Mouse (Mus musculus) heart, embryonic 13.5 days (tissue): ENCODE data around the gene Mrs2. TPM values are rescaled to one million over a fixed set of nuclear protein-coding genes. Genes with fewer than 3 reads are reported as not detected.

Source experiments
- ATAC-seq: fragments of 200-750 bp; cut with Nextera tagmentation; 2 replicates; pipeline ENCODE4 v1.8.0; 2017; ENCODE audit warnings: moderate TSS enrichment; ENCODE audit not compliant: insufficient number of reproducible peaks, low FRiP score, low TSS enrichment; ENCODE audit errors: extremely low read depth
- H3K27ac ChIP-seq: fragments of 300-500 bp; sonication (generic); replicated peaks from 2 replicates; pipeline ENCODE4 v1.5.1; 2015; ENCODE audit warnings: moderate library complexity, mild to moderate bottlenecking, inconsistent platforms
- H3K27me3 ChIP-seq: fragments of 300-500 bp; sonication (generic); replicated peaks from 2 replicates; pipeline ENCODE4 v1.6.1; 2015; ENCODE audit warnings: mild to moderate bottlenecking, inconsistent platforms
- H3K36me3 ChIP-seq: fragments of 300-500 bp; sonication (generic); 2 replicates; pipeline ENCODE4 v1.6.1; 2015; ENCODE audit warnings: mild to moderate bottlenecking, inconsistent platforms
- H3K4me1 ChIP-seq: fragments of 300-500 bp; sonication (generic); 2 replicates; pipeline ENCODE4 v1.6.1; 2015; ENCODE audit warnings: inconsistent platforms
- H3K4me2 ChIP-seq: fragments of 300-500 bp; sonication (generic); 2 replicates; pipeline ENCODE4 v1.6.1; 2015; ENCODE audit warnings: inconsistent platforms, mild to moderate bottlenecking, moderate library complexity
- H3K4me3 ChIP-seq: fragments of 300-500 bp; sonication (generic); 2 replicates; pipeline ENCODE4 v1.5.1; 2015; ENCODE audit warnings: moderate library complexity, mild to moderate bottlenecking, inconsistent platforms
- H3K9ac ChIP-seq: fragments of 300-500 bp; sonication (generic); 2 replicates; pipeline ENCODE4 v1.6.1; 2015; ENCODE audit warnings: inconsistent platforms, mild to moderate bottlenecking, moderate library complexity
- H3K9me3 ChIP-seq: fragments of 300-500 bp; sonication (generic); 2 replicates; pipeline ENCODE4 v1.6.1; 2016; ENCODE audit warnings: inconsistent platforms
- WGBS: fragments of 180-500 bp; shearing (Covaris S2); methylation state at CpG from one replicate; pipeline ENCODE4 v1.1.7; 2015; ENCODE audit warnings: mixed read lengths; 5-methylcytosine and 5-hydroxymethylcytosine counted together
- polyA plus RNA-seq: library from polyadenylated mRNA; unstranded; fragments of >200 nt; fragmentation: Nextera tagmentation; extraction: Ambion mirVana; gene quantifications from 2 replicates; pipeline ENCODE4 v1.2.1, GENCODE M21; 2015

Mrs2 gene
- 14.4 and 14.9 TPM in 2 replicates for polyA plus RNA-seq

- Histone ChIP-seq H3K4me2 (peak within 1 kb of the TSS; percentile 86), H3K9me3 (no peaks in the 10 kb centered on the region), H3K4me3 (peak within 1 kb of the TSS; percentile 80), H3K36me3 (peaks cover 15% of the 10 kb centered on the region), H3K4me1 (peaks cover 21% of the 10 kb centered on the region), H3K27ac (peak within 1 kb of the TSS; percentile 87), H3K27me3 (no peaks in the 10 kb centered on the region), H3K9ac (peak within 1 kb of the TSS; percentile 97)
- WGBS: under 1% methylated on average over 83 of the region's 84 CpGs
- peak; percentile 78 for ATAC-seq
Measured at GRCm38 (mm10) chr13:25019793-25020539, at the start of gene Mrs2. TSS of gene Mrs2 (minus strand) at chr13:25020379.

GRCm38 (mm10) chr13:25069765-25070164 lies 49.6 kb upstream of the Mrs2 start:
- Histone ChIP-seq H3K4me3 (no peak overlapping the region), H3K27ac (no peak overlapping the region), H3K27me3 (no peaks in the 10 kb centered on the region), H3K4me2 (no peak overlapping the region), H3K9me3 (no peaks in the 10 kb centered on the region), H3K36me3 (no peaks in the 10 kb centered on the region), H3K9ac (no peak overlapping the region), H3K4me1 (no peaks in the 10 kb centered on the region)
- no peak for ATAC-seq
- WGBS: 77% methylated on average over 4 of the region's 4 CpGs

GRCm38 (mm10) chr13:25067183-25067582 lies 47.0 kb upstream of the Mrs2 start:
- Histone ChIP-seq H3K27ac (no peak overlapping the region), H3K4me1 (no peaks in the 10 kb centered on the region), H3K9me3 (no peaks in the 10 kb centered on the region), H3K9ac (no peak overlapping the region), H3K36me3 (no peaks in the 10 kb centered on the region), H3K4me2 (no peak overlapping the region), H3K4me3 (no peak overlapping the region), H3K27me3 (no peaks in the 10 kb centered on the region)
- no peak for ATAC-seq
- WGBS: 78% methylated on average over 4 of the region's 4 CpGs

GRCm38 (mm10) chr13:25066659-25067058 lies 46.5 kb upstream of the Mrs2 start:
- no peak overlapping the region for H3K9ac ChIP-seq
- no peaks in the 10 kb centered on the region for H3K4me1 ChIP-seq
- H3K4me3 ChIP-seq: no peak overlapping the region
- ATAC-seq: no peak
- H3K27ac ChIP-seq: no peak overlapping the region
- 89% methylated on average over 2 of the region's 2 CpGs for WGBS
- no peak overlapping the region for H3K4me2 ChIP-seq
- H3K27me3 ChIP-seq: no peaks in the 10 kb centered on the region
- H3K9me3 ChIP-seq: no peaks in the 10 kb centered on the region
- no peaks in the 10 kb centered on the region for H3K36me3 ChIP-seq

- peak; percentile 25; the same call in 1 of the 2 replicates for ATAC-seq
- H3K27ac ChIP-seq: no peak within 1 kb of the TSS
- peaks cover 16% of the 10 kb centered on the region for H3K4me1 ChIP-seq
- no peaks in the 10 kb centered on the region for H3K36me3 ChIP-seq
- 4% methylated on average over 63 of the region's 63 CpGs for WGBS
- peak within 1 kb of the TSS; percentile 62 for H3K4me3 ChIP-seq
- peaks cover 9% of the 10 kb centered on the region for H3K9me3 ChIP-seq
- peak within 1 kb of the TSS; percentile 64 for H3K9ac ChIP-seq
- peaks cover 45% of the 10 kb centered on the region for H3K27me3 ChIP-seq
- H3K4me2 ChIP-seq: peak within 1 kb of the TSS; percentile 97
Measured at GRCm38 (mm10) chr13:25055873-25056667, 35.9 kb upstream of the Mrs2 start, which contains the start of gene Dcdc2a. TSS of gene Dcdc2a (plus strand) at chr13:25056004.

GRCm38 (mm10) chr13:25055111-25055554 lies 35.0 kb upstream of the Mrs2 start:
- Histone ChIP-seq H3K9ac (peak overlapping the region; percentile 64), H3K27me3 (peaks cover 45% of the 10 kb centered on the region), H3K4me3 (peak overlapping the region; percentile 62), H3K9me3 (peaks cover 16% of the 10 kb centered on the region), H3K27ac (no peak overlapping the region), H3K36me3 (no peaks in the 10 kb centered on the region), H3K4me1 (peaks cover 16% of the 10 kb centered on the region), H3K4me2 (peak overlapping the region; percentile 97)
- ATAC-seq: peak; percentile 58; the same call in 1 of the 2 replicates
- WGBS: under 1% methylated on average over 33 of the region's 35 CpGs

GRCm38 (mm10) chr13:25052671-25053070 lies 32.5 kb upstream of the Mrs2 start:
- ATAC-seq: no peak
- Histone ChIP-seq H3K9ac (no peak overlapping the region), H3K4me1 (peaks cover 16% of the 10 kb centered on the region), H3K4me2 (no peak overlapping the region), H3K4me3 (no peak overlapping the region), H3K27me3 (peaks cover 41% of the 10 kb centered on the region), H3K27ac (no peak overlapping the region), H3K36me3 (no peaks in the 10 kb centered on the region), H3K9me3 (peaks cover 28% of the 10 kb centered on the region)
- 77% methylated on average over 5 of the region's 5 CpGs for WGBS

GRCm38 (mm10) chr13:25039488-25039887 lies 19.3 kb upstream of the Mrs2 start:
- WGBS: 57% methylated on average over 2 of the region's 2 CpGs
- Histone ChIP-seq H3K4me3 (no peak overlapping the region), H3K36me3 (no peaks in the 10 kb centered on the region), H3K27ac (no peak overlapping the region), H3K9me3 (no peaks in the 10 kb centered on the region), H3K4me2 (no peak overlapping the region), H3K9ac (no peak overlapping the region), H3K4me1 (no peaks in the 10 kb centered on the region), H3K27me3 (no peaks in the 10 kb centered on the region)
- ATAC-seq: no peak

- H3K36me3 ChIP-seq: no peaks in the 10 kb centered on the region
- WGBS: 68% methylated on average over 3 of the region's 3 CpGs
- ATAC-seq: no peak
Measured at GRCm38 (mm10) chr13:25027114-25027425, 6.9 kb upstream of the Mrs2 start.

GRCm38 (mm10) chr13:25026409-25027113 lies 6.4 kb upstream of the Mrs2 start:
- WGBS: 82% methylated on average over 6 of the region's 6 CpGs

More at GRCm38 (mm10) chr13:25027114-25027425, 6.9 kb upstream of the Mrs2 start:
- Histone ChIP-seq H3K4me2 (no peak overlapping the region), H3K27ac (no peak overlapping the region), H3K9me3 (no peaks in the 10 kb centered on the region), H3K4me3 (no peak overlapping the region), H3K9ac (no peak overlapping the region), H3K4me1 (peaks cover 3% of the 10 kb centered on the region; the same call in 1 of the 2 replicates), H3K27me3 (no peaks in the 10 kb centered on the region)

GRCm38 (mm10) chr13:25024655-25025054 lies 4.5 kb upstream of the Mrs2 start:
- Histone ChIP-seq H3K4me1 (peaks cover 8% of the 10 kb centered on the region), H3K27me3 (no peaks in the 10 kb centered on the region), H3K4me2 (no peak overlapping the region), H3K36me3 (no peaks in the 10 kb centered on the region), H3K9me3 (no peaks in the 10 kb centered on the region), H3K27ac (no peak overlapping the region), H3K9ac (no peak overlapping the region), H3K4me3 (no peak overlapping the region)
- ATAC-seq: no peak
- WGBS: 35% methylated on average over 2 of the region's 2 CpGs

More at GRCm38 (mm10) chr13:25026409-25027113, 6.4 kb upstream of the Mrs2 start:
- no peaks in the 10 kb centered on the region for H3K36me3 ChIP-seq
- H3K4me2 ChIP-seq: no peak overlapping the region
- no peak overlapping the region for H3K4me3 ChIP-seq
- H3K27me3 ChIP-seq: no peaks in the 10 kb centered on the region
- H3K9me3 ChIP-seq: no peaks in the 10 kb centered on the region
- no peak overlapping the region for H3K9ac ChIP-seq
- H3K27ac ChIP-seq: no peak overlapping the region
- ATAC-seq: no peak
- H3K4me1 ChIP-seq: peaks cover 3% of the 10 kb centered on the region; the same call in 1 of the 2 replicates
